Mouse (Mus musculus): Measurements from ENCODE around the gene Gm11084.

DNA sequence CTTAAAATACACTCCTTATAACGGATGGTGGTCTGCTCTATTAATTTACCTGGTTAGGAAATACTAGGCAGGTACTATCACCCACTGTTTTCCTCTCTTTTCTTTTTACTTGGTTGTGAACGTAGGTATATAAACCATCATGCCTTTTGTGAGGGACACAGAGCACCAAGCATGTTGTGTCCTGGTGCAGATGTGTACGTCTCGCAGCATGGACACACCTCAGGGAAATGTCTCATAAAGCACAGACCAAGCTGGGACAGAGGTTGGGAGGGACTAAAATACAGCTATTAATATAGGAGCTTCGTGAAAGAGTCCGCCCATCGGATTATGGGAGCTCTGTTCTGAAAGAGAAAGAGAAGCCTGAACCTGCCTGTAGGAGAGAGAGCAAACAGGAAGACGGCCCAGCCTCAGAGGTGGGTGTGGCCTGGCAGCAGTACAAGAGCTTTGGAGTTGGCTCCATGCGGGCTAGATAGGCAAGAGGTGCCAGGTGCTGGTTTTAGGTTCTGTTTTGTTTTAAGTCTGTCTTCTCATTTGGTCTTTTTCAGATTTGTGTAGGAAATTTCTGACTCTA lies 10.4 kb upstream of the Gm11084 start:
- TF ChIP-seq POLR2A (IDR thresholded peaks at IDR 0.05; ENCODE audit: control insufficient read depth, low read depth, low read length) (no peak), CTCF (IDR thresholded peaks at IDR 0.05; ENCODE audit: control insufficient read depth, insufficient read depth, insufficient replicate concordance, low read depth, low read length) (no peak)

Data from testis, adult 2 months (tissue).